Mouse (Mus musculus): Measurements from ENCODE around the gene Prkcz. TPM values are rescaled to one million over a fixed set of nuclear protein-coding genes. Genes with fewer than 3 reads are reported as not detected.

Gene Prkcz
- polyA plus RNA-seq, 1 experiment from 2014 or later: 97.1 TPM

DNA sequence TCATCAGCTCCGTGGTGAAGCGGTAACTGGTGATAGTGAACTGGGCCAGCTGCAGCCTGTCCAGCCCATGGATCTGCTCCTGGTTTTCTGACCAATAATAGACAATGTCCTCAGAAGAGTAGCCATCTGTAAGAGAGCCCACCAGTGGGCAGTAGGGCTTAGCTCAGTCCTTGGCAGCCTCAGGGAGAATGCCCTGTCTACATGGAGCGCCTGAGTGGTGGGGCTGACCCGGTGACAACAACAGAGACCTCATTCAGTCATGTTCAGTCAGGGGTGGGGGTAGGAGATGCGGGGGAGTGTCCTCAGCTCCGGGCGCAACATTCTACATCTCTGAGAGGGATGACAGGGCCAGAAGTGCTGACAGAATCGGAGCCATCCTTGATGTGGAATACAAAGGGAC is 26.0 kb upstream of the Prkcz start:
- 86% methylated on average over 8 of the region's 8 CpGs for WGBS
- Histone ChIP-seq H3K4me2 (ENCODE audit: low read length) (no peak overlapping the region), H3K4me1 (ENCODE audit: control insufficient read depth, insufficient read depth, low read length) (no peaks in the 10 kb centered on the region), H3K4me3 (ENCODE audit: low read depth, low read length) (no peak overlapping the region), H3K9me3 (replicated peaks; ENCODE audit: control insufficient read depth, low read length, poor library complexity, severe bottlenecking) (no peaks in the 10 kb centered on the region), H3K27ac (ENCODE audit: low read length) (no peak overlapping the region), H3K9ac (ENCODE audit: low read depth, low read length) (no peak overlapping the region), H3K27me3 (ENCODE audit: control insufficient read depth, insufficient read depth, low read depth, low read length) (no peaks in the 10 kb centered on the region), H3K36me3 (ENCODE audit: control insufficient read depth, insufficient read depth, low read length) (no peaks in the 10 kb centered on the region)
- no peak for ATAC-seq

DNA sequence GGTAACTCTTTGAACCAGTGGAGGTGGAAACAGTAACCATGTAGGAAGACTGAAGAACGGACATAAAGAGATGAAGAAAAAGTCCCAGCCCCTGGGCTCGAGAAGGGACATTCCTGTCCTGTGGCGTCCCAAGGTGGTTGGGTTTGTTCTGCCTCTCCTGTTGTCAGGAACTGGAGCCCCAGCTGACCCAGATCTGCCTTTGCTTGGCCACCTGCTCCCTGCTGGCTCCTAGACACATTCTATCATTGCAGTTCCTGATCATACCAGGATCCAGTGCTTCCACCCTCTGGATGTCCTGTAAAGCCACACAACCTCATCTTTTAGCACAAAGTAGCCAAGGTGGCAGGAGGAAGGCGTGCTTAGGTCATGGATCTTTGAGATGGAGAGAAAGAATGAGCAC is 22.2 kb upstream of the Prkcz start:
- H3K4me1 ChIP-seq (ENCODE audit: control insufficient read depth, insufficient read depth, low read length): no peaks in the 10 kb centered on the region
- H3K4me3 ChIP-seq (ENCODE audit: low read depth, low read length): no peak overlapping the region
- no peak overlapping the region for H3K4me2 ChIP-seq (ENCODE audit: low read length)
- WGBS: 74% methylated on average over 4 of the region's 4 CpGs
- H3K9ac ChIP-seq (ENCODE audit: low read depth, low read length): no peak overlapping the region
- H3K36me3 ChIP-seq (ENCODE audit: control insufficient read depth, insufficient read depth, low read length): no peaks in the 10 kb centered on the region
- ATAC-seq: no peak
- H3K9me3 ChIP-seq (replicated peaks; ENCODE audit: control insufficient read depth, low read length, poor library complexity, severe bottlenecking): no peaks in the 10 kb centered on the region
- no peaks in the 10 kb centered on the region for H3K27me3 ChIP-seq (ENCODE audit: control insufficient read depth, insufficient read depth, low read depth, low read length)
- H3K27ac ChIP-seq (ENCODE audit: low read length): no peak overlapping the region

DNA sequence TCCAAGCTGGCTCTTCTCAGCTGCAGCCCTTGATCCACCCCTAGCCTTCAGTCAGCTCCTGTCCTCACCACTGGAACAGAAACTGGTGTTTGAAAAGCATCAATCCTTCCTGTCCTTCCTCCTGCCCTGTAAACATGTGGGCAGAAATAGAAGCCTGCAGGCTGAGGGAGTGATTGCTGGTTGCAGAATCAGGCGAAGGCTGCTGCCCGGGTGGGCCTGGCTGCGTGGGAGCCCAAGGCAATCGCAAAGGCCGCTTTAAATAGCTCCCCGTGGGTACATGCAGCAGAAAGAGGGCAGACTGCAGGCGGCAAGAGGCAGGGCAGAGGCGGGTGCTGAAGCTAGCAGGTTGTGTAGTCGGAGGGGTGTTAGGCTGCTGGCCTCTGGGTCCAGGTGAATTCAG is 21.6 kb upstream of the Prkcz start:
- Histone ChIP-seq H3K27ac (ENCODE audit: low read length) (no peak overlapping the region), H3K9ac (ENCODE audit: low read depth, low read length) (no peak overlapping the region), H3K9me3 (replicated peaks; ENCODE audit: control insufficient read depth, low read length, poor library complexity, severe bottlenecking) (no peaks in the 10 kb centered on the region), H3K4me3 (ENCODE audit: low read depth, low read length) (no peak overlapping the region), H3K4me2 (ENCODE audit: low read length) (no peak overlapping the region), H3K4me1 (ENCODE audit: control insufficient read depth, insufficient read depth, low read length) (no peaks in the 10 kb centered on the region), H3K27me3 (ENCODE audit: control insufficient read depth, insufficient read depth, low read depth, low read length) (no peaks in the 10 kb centered on the region), H3K36me3 (ENCODE audit: control insufficient read depth, insufficient read depth, low read length) (no peaks in the 10 kb centered on the region)
- 30% methylated on average over 9 of the region's 9 CpGs for WGBS
- ATAC-seq: no peak

DNA sequence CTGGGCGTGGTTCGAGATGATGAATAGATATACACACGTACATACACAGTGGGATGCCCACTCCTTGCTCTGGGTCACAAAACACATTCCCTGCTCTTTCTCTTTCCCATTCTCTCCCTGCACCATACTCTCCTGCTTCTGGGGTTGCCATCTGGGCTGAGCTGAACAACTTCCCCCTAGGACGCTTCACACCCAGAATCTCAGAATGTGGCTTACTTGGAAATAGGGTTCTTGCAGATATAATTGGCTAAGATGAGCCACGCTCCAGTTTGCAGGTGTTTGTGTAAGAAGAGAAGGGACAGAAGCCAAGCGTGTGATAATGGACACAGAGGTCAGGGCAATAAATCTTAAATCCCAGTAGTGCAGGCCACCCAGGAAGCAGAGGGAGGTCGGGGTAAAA is 20.8 kb upstream of the Prkcz start:
- ATAC-seq: no peak
- H3K27ac ChIP-seq (ENCODE audit: low read length): no peak overlapping the region
- H3K9ac ChIP-seq (ENCODE audit: low read depth, low read length): no peak overlapping the region
- 60% methylated on average over 7 of the region's 7 CpGs for WGBS
- no peaks in the 10 kb centered on the region for H3K4me1 ChIP-seq (ENCODE audit: control insufficient read depth, insufficient read depth, low read length)
- H3K9me3 ChIP-seq (replicated peaks; ENCODE audit: control insufficient read depth, low read length, poor library complexity, severe bottlenecking): no peaks in the 10 kb centered on the region
- H3K4me2 ChIP-seq (ENCODE audit: low read length): no peak overlapping the region
- H3K36me3 ChIP-seq (ENCODE audit: control insufficient read depth, insufficient read depth, low read length): no peaks in the 10 kb centered on the region
- no peak overlapping the region for H3K4me3 ChIP-seq (ENCODE audit: low read depth, low read length)
- H3K27me3 ChIP-seq (ENCODE audit: control insufficient read depth, insufficient read depth, low read depth, low read length): no peaks in the 10 kb centered on the region

DNA sequence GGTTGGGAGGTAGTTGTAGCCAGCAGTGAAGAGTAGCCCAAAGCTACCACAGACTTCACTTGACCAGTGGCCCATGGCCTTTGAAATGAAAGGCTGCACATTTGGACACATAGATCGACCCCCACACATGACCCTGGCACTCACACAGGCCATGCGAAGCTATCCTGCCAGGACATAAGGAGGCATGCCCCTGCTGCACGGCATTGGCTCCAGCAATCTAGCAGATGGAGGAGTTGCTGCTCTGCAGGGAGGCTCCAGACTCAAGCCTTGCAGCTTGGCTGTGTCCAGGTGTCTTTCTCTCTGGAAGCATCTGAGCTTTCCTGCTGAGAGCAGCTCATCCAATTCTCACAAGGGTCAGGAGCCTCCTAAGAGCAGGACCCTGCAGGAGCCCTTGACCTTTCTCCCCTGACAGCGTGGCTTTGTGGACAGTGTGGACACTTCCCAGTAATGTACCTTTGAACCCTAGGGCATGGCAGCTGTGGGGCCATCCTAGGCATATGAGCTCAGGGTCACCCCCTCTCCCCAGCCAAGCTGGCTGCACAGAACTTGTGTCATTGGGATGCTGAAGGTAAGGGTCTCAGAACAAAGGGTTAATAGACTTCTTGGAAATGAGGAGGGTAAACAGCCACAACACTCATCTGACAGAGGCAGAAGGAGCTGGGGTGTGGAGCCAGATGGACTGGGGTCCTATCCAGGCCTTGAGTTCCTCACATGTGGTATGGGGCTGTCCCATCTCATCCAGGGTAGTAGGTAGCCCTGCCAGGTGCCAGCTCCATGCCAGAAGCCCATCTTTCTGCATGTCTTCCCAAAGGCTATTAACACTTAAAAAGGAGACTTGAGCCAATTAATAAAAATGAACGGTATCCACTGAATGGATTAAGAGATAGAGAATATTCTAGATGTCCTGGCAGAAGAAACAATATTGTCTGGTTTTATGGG is 10.9 kb upstream of the Prkcz start:
- 79% methylated on average over 5 of the region's 5 CpGs for WGBS
- no peaks in the 10 kb centered on the region for H3K27me3 ChIP-seq (ENCODE audit: control insufficient read depth, insufficient read depth, low read depth, low read length)
- no peaks in the 10 kb centered on the region for H3K4me1 ChIP-seq (ENCODE audit: control insufficient read depth, insufficient read depth, low read length)
- H3K9ac ChIP-seq (ENCODE audit: low read depth, low read length): no peak overlapping the region
- no peak overlapping the region for H3K27ac ChIP-seq (ENCODE audit: low read length)
- H3K9me3 ChIP-seq (replicated peaks; ENCODE audit: control insufficient read depth, low read length, poor library complexity, severe bottlenecking): no peaks in the 10 kb centered on the region
- no peaks in the 10 kb centered on the region for H3K36me3 ChIP-seq (ENCODE audit: control insufficient read depth, insufficient read depth, low read length)
- no peak overlapping the region for H3K4me3 ChIP-seq (ENCODE audit: low read depth, low read length)
- no peak overlapping the region for H3K4me2 ChIP-seq (ENCODE audit: low read length)
- ATAC-seq: no peak

DNA sequence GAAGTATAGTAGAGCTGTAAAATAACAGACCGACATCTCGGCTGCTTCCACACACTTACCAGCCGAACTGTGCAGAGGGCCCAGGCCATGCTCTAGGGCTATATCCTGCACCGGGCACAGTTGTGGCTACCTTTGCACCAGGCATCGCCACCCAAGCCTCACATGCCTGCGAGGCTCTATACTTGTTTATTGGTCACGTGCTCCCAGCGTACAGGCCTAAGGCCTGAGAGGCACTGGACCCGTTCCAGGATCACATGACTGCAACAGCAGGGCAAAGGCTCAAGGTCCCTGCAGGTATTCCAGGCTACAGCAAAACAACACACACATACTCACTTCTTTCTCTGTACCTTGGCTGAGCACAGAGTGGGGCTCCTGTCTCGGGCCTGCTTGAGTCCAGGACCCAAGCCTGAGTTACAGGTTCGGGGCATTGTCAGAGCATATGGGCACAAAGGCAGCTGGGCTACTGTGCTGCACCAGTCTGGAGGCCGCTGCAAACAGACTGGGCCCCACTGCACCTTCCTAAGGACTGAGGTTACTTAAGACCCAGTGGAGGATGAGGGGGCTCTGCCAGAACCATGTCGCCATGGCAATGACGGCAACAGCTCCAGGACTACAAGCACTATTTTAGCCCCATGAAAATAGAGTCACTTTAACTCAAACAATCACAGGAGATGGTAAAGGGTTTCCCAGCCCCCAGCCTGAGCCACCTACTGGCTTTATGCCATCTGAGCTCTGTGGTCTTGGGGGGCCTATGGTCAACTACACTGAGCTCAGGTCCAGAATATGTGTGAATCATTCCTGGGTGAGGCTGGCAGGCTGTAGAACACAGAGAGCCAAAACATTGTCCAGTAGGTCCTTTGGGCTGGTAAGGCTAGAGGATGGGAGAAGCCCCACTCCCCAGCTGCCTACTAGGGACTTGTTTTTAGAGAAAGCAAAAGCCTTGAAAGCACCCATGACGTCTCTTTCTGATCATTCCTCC is 9.9 kb upstream of the Prkcz start:
- H3K27me3 ChIP-seq (ENCODE audit: control insufficient read depth, insufficient read depth, low read depth, low read length): no peaks in the 10 kb centered on the region
- H3K27ac ChIP-seq (ENCODE audit: low read length): no peak overlapping the region
- 84% methylated on average over 15 of the region's 15 CpGs for WGBS
- ATAC-seq: no peak
- H3K36me3 ChIP-seq (ENCODE audit: control insufficient read depth, insufficient read depth, low read length): no peaks in the 10 kb centered on the region
- no peaks in the 10 kb centered on the region for H3K9me3 ChIP-seq (replicated peaks; ENCODE audit: control insufficient read depth, low read length, poor library complexity, severe bottlenecking)
- H3K4me2 ChIP-seq (ENCODE audit: low read length): no peak overlapping the region
- no peak overlapping the region for H3K9ac ChIP-seq (ENCODE audit: low read depth, low read length)
- H3K4me3 ChIP-seq (ENCODE audit: low read depth, low read length): no peak overlapping the region
- no peaks in the 10 kb centered on the region for H3K4me1 ChIP-seq (ENCODE audit: control insufficient read depth, insufficient read depth, low read length)

DNA sequence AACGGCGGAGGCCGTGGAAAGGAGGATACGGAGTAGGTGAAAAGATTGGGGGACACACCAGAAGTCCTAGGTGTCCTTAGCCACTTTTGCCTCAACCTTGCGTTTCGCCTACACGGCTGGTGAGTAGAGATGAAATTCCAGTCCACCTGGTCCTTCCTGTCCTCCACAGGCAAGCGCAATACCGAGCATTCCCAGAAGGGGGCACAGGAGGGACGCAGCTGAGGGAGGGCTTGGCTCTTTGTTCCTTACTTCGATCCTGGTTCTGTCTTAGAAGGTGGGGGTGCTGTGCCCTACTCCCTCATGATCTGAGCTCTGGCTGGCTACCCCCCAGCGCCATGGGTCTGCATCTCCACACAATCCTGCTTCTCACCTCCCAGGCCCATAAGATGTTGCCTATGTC is 7.5 kb upstream of the Prkcz start:
- 21% methylated on average over 12 of the region's 12 CpGs for WGBS
- no peak overlapping the region for H3K4me3 ChIP-seq (ENCODE audit: low read depth, low read length)
- H3K36me3 ChIP-seq (ENCODE audit: control insufficient read depth, insufficient read depth, low read length): no peaks in the 10 kb centered on the region
- H3K27ac ChIP-seq (ENCODE audit: low read length): no peak overlapping the region
- no peaks in the 10 kb centered on the region; the same call in 1 of the 2 replicates for H3K27me3 ChIP-seq (ENCODE audit: control insufficient read depth, insufficient read depth, low read depth, low read length)
- no peak overlapping the region for H3K9ac ChIP-seq (ENCODE audit: low read depth, low read length)
- no peaks in the 10 kb centered on the region for H3K4me1 ChIP-seq (ENCODE audit: control insufficient read depth, insufficient read depth, low read length)
- no peak overlapping the region for H3K4me2 ChIP-seq (ENCODE audit: low read length)
- no peaks in the 10 kb centered on the region for H3K9me3 ChIP-seq (replicated peaks; ENCODE audit: control insufficient read depth, low read length, poor library complexity, severe bottlenecking)
- no peak for ATAC-seq

DNA sequence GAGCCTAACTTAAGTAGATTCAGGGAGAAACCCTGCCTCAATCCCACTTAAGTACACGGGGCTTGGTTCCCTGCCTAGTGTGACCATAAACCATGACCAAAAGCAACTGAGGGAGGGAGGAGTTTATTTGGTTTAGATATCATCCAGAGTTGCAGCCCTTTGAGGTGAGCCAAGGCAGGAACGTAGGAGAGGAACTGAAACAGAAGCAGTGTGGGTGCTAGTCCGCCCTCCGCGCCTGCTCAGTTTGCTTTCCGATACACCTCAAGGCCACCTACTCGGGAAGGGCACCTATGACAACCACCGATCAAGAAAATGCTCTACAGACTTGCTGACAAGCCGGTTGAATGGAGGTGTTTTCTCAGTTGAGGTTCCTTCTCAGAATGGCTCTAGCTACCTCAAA is 6.6 kb upstream of the Prkcz start:
- no peak for ATAC-seq
- Histone ChIP-seq H3K9ac (ENCODE audit: low read depth, low read length) (no peak overlapping the region), H3K4me3 (ENCODE audit: low read depth, low read length) (no peak overlapping the region), H3K4me2 (ENCODE audit: low read length) (no peak overlapping the region), H3K27me3 (ENCODE audit: control insufficient read depth, insufficient read depth, low read depth, low read length) (peaks cover 5% of the 10 kb centered on the region), H3K27ac (ENCODE audit: low read length) (no peak overlapping the region), H3K9me3 (replicated peaks; ENCODE audit: control insufficient read depth, low read length, poor library complexity, severe bottlenecking) (no peaks in the 10 kb centered on the region), H3K4me1 (ENCODE audit: control insufficient read depth, insufficient read depth, low read length) (no peaks in the 10 kb centered on the region), H3K36me3 (ENCODE audit: control insufficient read depth, insufficient read depth, low read length) (no peaks in the 10 kb centered on the region)
- WGBS: 89% methylated on average over 9 of the region's 9 CpGs

DNA sequence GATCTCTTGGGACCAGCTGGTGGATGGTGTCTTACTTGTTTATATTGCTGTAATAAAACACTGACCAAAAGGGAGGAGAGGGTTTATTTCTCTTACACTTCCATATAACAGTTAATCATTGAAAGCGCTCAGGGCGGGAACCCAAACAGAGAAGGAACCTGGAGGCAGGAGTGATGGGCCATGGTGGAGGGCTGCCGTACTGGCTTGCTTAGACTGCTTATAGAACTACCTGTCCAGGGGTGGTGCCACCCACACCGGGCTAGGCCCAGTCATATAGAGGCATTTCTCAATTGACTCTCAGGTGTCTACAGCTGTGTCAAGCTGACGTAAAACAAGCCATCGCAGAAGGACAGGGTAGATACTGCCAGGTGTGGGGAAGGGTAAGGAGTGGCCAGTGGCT is 5.6 kb upstream of the Prkcz start:
- H3K4me3 ChIP-seq (ENCODE audit: low read depth, low read length): no peak overlapping the region
- H3K36me3 ChIP-seq (ENCODE audit: control insufficient read depth, insufficient read depth, low read length): no peaks in the 10 kb centered on the region
- peaks cover 3% of the 10 kb centered on the region; the same call in 1 of the 2 replicates for H3K4me1 ChIP-seq (ENCODE audit: control insufficient read depth, insufficient read depth, low read length)
- H3K27me3 ChIP-seq (ENCODE audit: control insufficient read depth, insufficient read depth, low read depth, low read length): peaks cover 14% of the 10 kb centered on the region
- no peak overlapping the region for H3K4me2 ChIP-seq (ENCODE audit: low read length)
- no peak for ATAC-seq
- WGBS: 93% methylated on average over 6 of the region's 6 CpGs
- H3K9me3 ChIP-seq (replicated peaks; ENCODE audit: control insufficient read depth, low read length, poor library complexity, severe bottlenecking): no peaks in the 10 kb centered on the region
- no peak overlapping the region for H3K9ac ChIP-seq (ENCODE audit: low read depth, low read length)
- H3K27ac ChIP-seq (ENCODE audit: low read length): no peak overlapping the region
